Mouse (Mus musculus) adrenal gland, adult 8-10 months (tissue): ENCODE measurements around the gene Apol9a. TPM values are rescaled to one million over a fixed set of nuclear protein-coding genes. Genes with fewer than 3 reads are reported as not detected.

Experiments
- total RNA-seq, 4 experiments: library from RNA; stranded (reverse); gene quantifications; 2 replicates each; pipeline ENCODE4 v1.2.4; 2022

The Apol9a gene
- total RNA-seq, 4 experiments from 2014 or later = 0.77 to 3.2 (median 1.5) TPM

Other genes starting within 250 kb of the Apol9a start
- gene Rbfox2, start 104.1 kb downstream of the Apol9a start, total RNA-seq = 10 to 100 TPM; 55.5 to 86.2 (median 70.7) TPM
- under 1 TPM in 1 of 4 experiments, not detected in 3; 0.13 TPM for gene Apol7a, start 12.0 kb downstream of the Apol9a start, total RNA-seq
- under 1 TPM in 1 of 4 experiments, not detected in 3; 0.28 TPM for gene Apol7b, start 36.4 kb upstream of the Apol9a start, total RNA-seq
- gene Apol10a, start 65.9 kb upstream of the Apol9a start, total RNA-seq = not detected
- gene Apol11a, start 97.1 kb upstream of the Apol9a start, total RNA-seq = under 1 TPM in 2 of 4 experiments, not detected in 2; 0.31 to 0.38 TPM
- under 1 TPM in 1 of 4 experiments, not detected in 3; 0.22 TPM for gene Apol7c, start 122.2 kb upstream of the Apol9a start, total RNA-seq
- not detected for gene 1700025B11Rik, start 150.8 kb upstream of the Apol9a start, total RNA-seq
- gene Apol10b, start 185.0 kb upstream of the Apol9a start, total RNA-seq = under 1 TPM; 0.23 to 0.89 (median 0.51) TPM
- gene Gm36245, start 188.1 kb upstream of the Apol9a start, total RNA-seq = not detected
- gene Apol11b, start 232.2 kb upstream of the Apol9a start, total RNA-seq = 1 to 10 TPM in 1 of 4 experiments, under 1 TPM in 3; 0.20 to 1.2 (median 0.57) TPM